ENCODE assay signal across 7 mouse cellular contexts in genomic region chr6:83054074-83054851, GRCm38 (mm10). TPM values are rescaled to one million over a fixed set of nuclear protein-coding genes. Genes with fewer than 3 reads are reported as not detected.
DNase-seq lines count a peak whose midpoint lies in the region; ATAC-seq lines count a peak whose summit lies in the region.

TSS of gene Aup1 (plus strand) at chr6:83054521.

- peak; percentile 94 for ATAC-seq in embryonic facial prominence, embryonic 12.5 days (ENCODE audit: insufficient number of reproducible peaks, insufficient read depth, low FRiP score, low TSS enrichment)
- ATAC-seq in limb, embryonic 11.5 days (ENCODE audit: insufficient number of reproducible peaks, low FRiP score, low TSS enrichment, low read depth), result peak; percentile 90
- ATAC-seq in midbrain, embryonic 14.5 days (ENCODE audit: low FRiP score, low TSS enrichment), result peak; percentile 94

- DNase-seq in adrenal gland, postnatal 25 days, result peak; percentile 96
- peak; percentile 100 for DNase-seq in heart, adult 11 months
- peak; percentile 97 for DNase-seq in kidney, adult 18-20 months
- DNase-seq in limb, embryonic 11.5 days (ENCODE audit: low spot score), result peak; percentile 97
- peak; percentile 99 for DNase-seq in midbrain, embryonic 14.5 days
- peak; percentile 96 for DNase-seq in spleen, adult 18-20 months

- under 1% methylated on average over 63 of the region's 64 CpGs for WGBS in embryonic facial prominence, embryonic 12.5 days
- under 1% methylated on average over 64 of the region's 64 CpGs for WGBS in limb, embryonic 11.5 days
- WGBS in midbrain, embryonic 14.5 days, result under 1% methylated on average over 64 of the region's 64 CpGs

- H3K9me3 ChIP-seq in embryonic facial prominence, embryonic 12.5 days, result no peaks in the 10 kb centered on the region
- no peaks in the 10 kb centered on the region for H3K9me3 ChIP-seq in limb, embryonic 11.5 days (ENCODE audit: control insufficient read depth, low read length)
- no peaks in the 10 kb centered on the region for H3K9me3 ChIP-seq in midbrain, embryonic 14.5 days (ENCODE audit: control insufficient read depth, low read length)

- H3K4me3 ChIP-seq in embryonic facial prominence, embryonic 12.5 days, result peak within 1 kb of the TSS; percentile 100
- H3K4me3 ChIP-seq in limb, embryonic 11.5 days (ENCODE audit: low read depth, low read length), result peak within 1 kb of the TSS; percentile 99
- peak within 1 kb of the TSS; percentile 86 for H3K4me3 ChIP-seq in midbrain, embryonic 14.5 days (replicated peaks; ENCODE audit: low read depth, low read length)

- H3K4me1 ChIP-seq in embryonic facial prominence, embryonic 12.5 days, result peaks cover 26% of the 10 kb centered on the region
- H3K4me1 ChIP-seq in limb, embryonic 11.5 days (ENCODE audit: control insufficient read depth, insufficient read depth, low read length), result peaks cover 14% of the 10 kb centered on the region
- peaks cover 19% of the 10 kb centered on the region for H3K4me1 ChIP-seq in midbrain, embryonic 14.5 days (ENCODE audit: control insufficient read depth, insufficient read depth, low read length)

- no peaks in the 10 kb centered on the region for H3K27me3 ChIP-seq in embryonic facial prominence, embryonic 12.5 days
- H3K27me3 ChIP-seq in limb, embryonic 11.5 days (ENCODE audit: control insufficient read depth, insufficient read depth, low read length), result no peaks in the 10 kb centered on the region
- no peaks in the 10 kb centered on the region for H3K27me3 ChIP-seq in midbrain, embryonic 14.5 days (ENCODE audit: control insufficient read depth, insufficient read depth, low read length)

- peak within 1 kb of the TSS; percentile 90 for H3K9ac ChIP-seq in embryonic facial prominence, embryonic 12.5 days
- peak within 1 kb of the TSS; percentile 94 for H3K9ac ChIP-seq in limb, embryonic 11.5 days (ENCODE audit: low read length)
- H3K9ac ChIP-seq in midbrain, embryonic 14.5 days (replicated peaks; ENCODE audit: low read length), result peak within 1 kb of the TSS; percentile 92

- H3K4me2 ChIP-seq in embryonic facial prominence, embryonic 12.5 days (replicated peaks), result peak within 1 kb of the TSS; percentile 63
- peak within 1 kb of the TSS; percentile 92 for H3K4me2 ChIP-seq in limb, embryonic 11.5 days (ENCODE audit: low read depth, severe bottlenecking)
- peak within 1 kb of the TSS; percentile 93 for H3K4me2 ChIP-seq in midbrain, embryonic 14.5 days (ENCODE audit: low read length)

- peaks cover 28% of the 10 kb centered on the region for H3K36me3 ChIP-seq in embryonic facial prominence, embryonic 12.5 days
- peaks cover 10% of the 10 kb centered on the region; the same call in 1 of the 2 replicates for H3K36me3 ChIP-seq in limb, embryonic 11.5 days (ENCODE audit: control insufficient read depth, insufficient read depth, low read length)
- peaks cover 32% of the 10 kb centered on the region for H3K36me3 ChIP-seq in midbrain, embryonic 14.5 days (ENCODE audit: control insufficient read depth, insufficient read depth, low read length)

- H3K27ac ChIP-seq in embryonic facial prominence, embryonic 12.5 days, result peak within 1 kb of the TSS; percentile 91
- peak within 1 kb of the TSS; percentile 81 for H3K27ac ChIP-seq in limb, embryonic 11.5 days (replicated peaks; ENCODE audit: low read depth, low read length)
- H3K27ac ChIP-seq in midbrain, embryonic 14.5 days (replicated peaks; ENCODE audit: low read depth, low read length), result peak within 1 kb of the TSS; percentile 85

RNA-seq across cellular contexts. Expression of gene Aup1, which starts in this region (rescaled TPM):
- 214 TPM in 2 replicates for total RNA-seq in adrenal gland, postnatal 25 days (2021)
- polyA plus RNA-seq in embryonic facial prominence, embryonic 12.5 days (2016; fragmentation: Nextera tagmentation; extraction: Ambion mirVana), result 154 and 167 TPM in 2 replicates
- 122 and 123 TPM in 2 replicates for polyA plus RNA-seq in limb, embryonic 11.5 days (2014; fragmentation: Nextera tagmentation; extraction: Ambion mirVana)
- polyA plus RNA-seq in midbrain, embryonic 14.5 days (2014; fragmentation: Nextera tagmentation; extraction: Ambion mirVana), result 111 and 145 TPM in 2 replicates

Comparison
In these comparisons a context has a peak if more than half of its experiments do, and no peak if none do; other contexts are left out.
1. Peak in every context shown above with its lines: DNase-seq, ATAC-seq, H3K4me3 ChIP-seq and H3K27ac ChIP-seq.